Mouse (Mus musculus): ENCODE results near the gene Atp2a2. TPM values are rescaled to one million over a fixed set of nuclear protein-coding genes. Genes with fewer than 3 reads are reported as not detected.
A peak's percentile ranks its signal among the peaks of the same experiment; 100 is the strongest.

Atp2a2 gene
- polyA plus RNA-seq, 1 experiment from 2014 or later = 52.6 TPM

GRCm38 (mm10) chr5:122516029-122516730 is 14.2 kb upstream of the Atp2a2 start:
- H3K4me1 ChIP-seq (ENCODE audit: control insufficient read depth, insufficient read depth, low read length) = peaks cover 19% of the 10 kb centered on the region
- H3K27ac ChIP-seq (replicated peaks; ENCODE audit: low read depth, low read length) = no peak overlapping the region
- H3K36me3 ChIP-seq (ENCODE audit: control insufficient read depth, insufficient read depth, low read length) = no peaks in the 10 kb centered on the region
- no peak overlapping the region for H3K4me2 ChIP-seq (ENCODE audit: low read depth, low read length)
- WGBS = 73% methylated on average over 11 of the region's 11 CpGs
- DNase-seq (ENCODE audit: low spot score) (no peak), ATAC-seq (ENCODE audit: low read depth) (no peak)
- H3K27me3 ChIP-seq (replicated peaks; ENCODE audit: control insufficient read depth, insufficient read depth, low read length) = no peaks in the 10 kb centered on the region
- no peaks in the 10 kb centered on the region for H3K9me3 ChIP-seq (ENCODE audit: control insufficient read depth, low read length)
- no peak overlapping the region for H3K9ac ChIP-seq (ENCODE audit: low read depth, low read length)
- no peak overlapping the region for H3K4me3 ChIP-seq (ENCODE audit: low read depth, low read length)

- H3K9me3 ChIP-seq (ENCODE audit: control insufficient read depth, low read length) = no peaks in the 10 kb centered on the region
- H3K27ac ChIP-seq (replicated peaks; ENCODE audit: low read depth, low read length) = no peak overlapping the region; the same call in 1 of the 2 replicates
- no peak overlapping the region for H3K4me3 ChIP-seq (ENCODE audit: low read depth, low read length)
- 25% methylated on average over 8 of the region's 8 CpGs for WGBS
- ATAC-seq (ENCODE audit: low read depth) = peak; percentile 13; the same call in 1 of the 2 replicates
- H3K4me2 ChIP-seq (ENCODE audit: low read depth, low read length) = peak overlapping the region; percentile 25
- H3K4me1 ChIP-seq (ENCODE audit: control insufficient read depth, insufficient read depth, low read length) = peaks cover 28% of the 10 kb centered on the region
- DNase-seq (ENCODE audit: low spot score) = no peak
- no peaks in the 10 kb centered on the region for H3K36me3 ChIP-seq (ENCODE audit: control insufficient read depth, insufficient read depth, low read length)
- no peaks in the 10 kb centered on the region for H3K27me3 ChIP-seq (replicated peaks; ENCODE audit: control insufficient read depth, insufficient read depth, low read length)
- no peak overlapping the region for H3K9ac ChIP-seq (ENCODE audit: low read depth, low read length)
Measured at GRCm38 (mm10) chr5:122514127-122514521, 12.1 kb upstream of the Atp2a2 start.

- Histone ChIP-seq H3K9me3 (ENCODE audit: control insufficient read depth, low read length) (no peaks in the 10 kb centered on the region), H3K9ac (ENCODE audit: low read depth, low read length) (0 out of 2 replicates have a peak overlapping the region, but pooled peaks have one; percentile 8), H3K36me3 (ENCODE audit: control insufficient read depth, insufficient read depth, low read length) (no peaks in the 10 kb centered on the region), H3K27ac (replicated peaks; ENCODE audit: low read depth, low read length) (no peak overlapping the region; the same call in 1 of the 2 replicates), H3K4me2 (ENCODE audit: low read depth, low read length) (peak overlapping the region; percentile 25), H3K4me3 (ENCODE audit: low read depth, low read length) (no peak overlapping the region), H3K27me3 (replicated peaks; ENCODE audit: control insufficient read depth, insufficient read depth, low read length) (no peaks in the 10 kb centered on the region), H3K4me1 (ENCODE audit: control insufficient read depth, insufficient read depth, low read length) (peaks cover 28% of the 10 kb centered on the region)
- WGBS = 46% methylated on average over 22 of the region's 23 CpGs
- DNase-seq (ENCODE audit: low spot score) (peak; percentile 65), ATAC-seq (ENCODE audit: low read depth) (no peak)
Measured at GRCm38 (mm10) chr5:122513421-122514126, 11.5 kb upstream of the Atp2a2 start.

GRCm38 (mm10) chr5:122512011-122512410 is 10.0 kb upstream of the Atp2a2 start:
- 50% methylated on average over 6 of the region's 6 CpGs for WGBS
- Histone ChIP-seq H3K27me3 (replicated peaks; ENCODE audit: control insufficient read depth, insufficient read depth, low read length) (no peaks in the 10 kb centered on the region), H3K4me2 (ENCODE audit: low read depth, low read length) (no peak overlapping the region), H3K9me3 (ENCODE audit: control insufficient read depth, low read length) (no peaks in the 10 kb centered on the region), H3K4me3 (ENCODE audit: low read depth, low read length) (no peak overlapping the region), H3K36me3 (ENCODE audit: control insufficient read depth, insufficient read depth, low read length) (no peaks in the 10 kb centered on the region), H3K4me1 (ENCODE audit: control insufficient read depth, insufficient read depth, low read length) (peaks cover 28% of the 10 kb centered on the region), H3K9ac (ENCODE audit: low read depth, low read length) (no peak overlapping the region), H3K27ac (replicated peaks; ENCODE audit: low read depth, low read length) (no peak overlapping the region; the same call in 1 of the 2 replicates)
- DNase-seq (ENCODE audit: low spot score) (peak; percentile 48), ATAC-seq (ENCODE audit: low read depth) (no peak)

GRCm38 (mm10) chr5:122511405-122511804 is 9.4 kb upstream of the Atp2a2 start:
- Histone ChIP-seq H3K9me3 (ENCODE audit: control insufficient read depth, low read length) (no peaks in the 10 kb centered on the region), H3K4me1 (ENCODE audit: control insufficient read depth, insufficient read depth, low read length) (peaks cover 28% of the 10 kb centered on the region), H3K4me3 (ENCODE audit: low read depth, low read length) (no peak overlapping the region), H3K9ac (ENCODE audit: low read depth, low read length) (no peak overlapping the region), H3K36me3 (ENCODE audit: control insufficient read depth, insufficient read depth, low read length) (no peaks in the 10 kb centered on the region), H3K4me2 (ENCODE audit: low read depth, low read length) (peak overlapping the region; percentile 24; the same call in 1 of the 2 replicates), H3K27me3 (replicated peaks; ENCODE audit: control insufficient read depth, insufficient read depth, low read length) (no peaks in the 10 kb centered on the region), H3K27ac (replicated peaks; ENCODE audit: low read depth, low read length) (peak overlapping the region; percentile 65)
- DNase-seq (ENCODE audit: low spot score) = peak; percentile 50
- ATAC-seq (ENCODE audit: low read depth) = peak; percentile 28; the same call in 1 of the 2 replicates
- 44% methylated on average over 9 of the region's 9 CpGs for WGBS

GRCm38 (mm10) chr5:122510651-122511157 is 8.7 kb upstream of the Atp2a2 start:
- Histone ChIP-seq H3K9me3 (ENCODE audit: control insufficient read depth, low read length) (no peaks in the 10 kb centered on the region), H3K36me3 (ENCODE audit: control insufficient read depth, insufficient read depth, low read length) (no peaks in the 10 kb centered on the region), H3K4me3 (ENCODE audit: low read depth, low read length) (no peak overlapping the region), H3K27me3 (replicated peaks; ENCODE audit: control insufficient read depth, insufficient read depth, low read length) (no peaks in the 10 kb centered on the region), H3K27ac (replicated peaks; ENCODE audit: low read depth, low read length) (0 out of 2 replicates have a peak overlapping the region, but pooled peaks have one; percentile 65), H3K9ac (ENCODE audit: low read depth, low read length) (no peak overlapping the region), H3K4me2 (ENCODE audit: low read depth, low read length) (peak overlapping the region; percentile 8; the same call in 1 of the 2 replicates), H3K4me1 (ENCODE audit: control insufficient read depth, insufficient read depth, low read length) (peaks cover 28% of the 10 kb centered on the region)
- peak; percentile 69 for ATAC-seq (ENCODE audit: low read depth)
- 46% methylated on average over 13 of the region's 17 CpGs for WGBS
- peak; percentile 47 for DNase-seq (ENCODE audit: low spot score)

GRCm38 (mm10) chr5:122509608-122510007 is 7.6 kb upstream of the Atp2a2 start:
- Histone ChIP-seq H3K9me3 (ENCODE audit: control insufficient read depth, low read length) (no peaks in the 10 kb centered on the region), H3K4me1 (ENCODE audit: control insufficient read depth, insufficient read depth, low read length) (peaks cover 28% of the 10 kb centered on the region), H3K27me3 (replicated peaks; ENCODE audit: control insufficient read depth, insufficient read depth, low read length) (no peaks in the 10 kb centered on the region), H3K27ac (replicated peaks; ENCODE audit: low read depth, low read length) (no peak overlapping the region), H3K36me3 (ENCODE audit: control insufficient read depth, insufficient read depth, low read length) (no peaks in the 10 kb centered on the region), H3K4me3 (ENCODE audit: low read depth, low read length) (no peak overlapping the region), H3K4me2 (ENCODE audit: low read depth, low read length) (no peak overlapping the region), H3K9ac (ENCODE audit: low read depth, low read length) (no peak overlapping the region)
- ATAC-seq (ENCODE audit: low read depth) (no peak), DNase-seq (ENCODE audit: low spot score) (no peak)
- WGBS = 59% methylated on average over 7 of the region's 7 CpGs

GRCm38 (mm10) chr5:122508861-122509306 is 6.9 kb upstream of the Atp2a2 start:
- Histone ChIP-seq H3K9me3 (ENCODE audit: control insufficient read depth, low read length) (no peaks in the 10 kb centered on the region), H3K36me3 (ENCODE audit: control insufficient read depth, insufficient read depth, low read length) (no peaks in the 10 kb centered on the region), H3K4me2 (ENCODE audit: low read depth, low read length) (no peak overlapping the region), H3K27me3 (replicated peaks; ENCODE audit: control insufficient read depth, insufficient read depth, low read length) (no peaks in the 10 kb centered on the region), H3K27ac (replicated peaks; ENCODE audit: low read depth, low read length) (no peak overlapping the region), H3K4me1 (ENCODE audit: control insufficient read depth, insufficient read depth, low read length) (peaks cover 23% of the 10 kb centered on the region), H3K9ac (ENCODE audit: low read depth, low read length) (no peak overlapping the region), H3K4me3 (ENCODE audit: low read depth, low read length) (no peak overlapping the region)
- no peak for DNase-seq (ENCODE audit: low spot score)
- WGBS = 89% methylated on average over 11 of the region's 11 CpGs
- ATAC-seq (ENCODE audit: low read depth) = no peak

Measured in embryonic facial prominence, embryonic 14.5 days (tissue).